Mouse (Mus musculus) liver, embryonic 13.5 days (tissue): ENCODE data around the gene Sult2a7. TPM values are rescaled to one million over a fixed set of nuclear protein-coding genes. Genes with fewer than 3 reads are reported as not detected.

ENCODE experiments used
- ATAC-seq: fragments of 200-750 bp; cut with Nextera tagmentation; 2 replicates; pipeline ENCODE4 v1.8.0; 2017; ENCODE audit warnings: low read depth, mild to moderate bottlenecking, moderate number of reproducible peaks, moderate library complexity
- DNase-seq: peaks from one replicate; pipeline ENCODE4 v3.0.0; 2022
- H3K27ac ChIP-seq: fragments of 300-500 bp; sonication (generic); 2 replicates; pipeline ENCODE4 v1.5.1; 2015; ENCODE audit warnings: moderate library complexity, mild to moderate bottlenecking, inconsistent platforms
- H3K27me3 ChIP-seq: fragments of 300-500 bp; sonication (generic); 2 replicates; pipeline ENCODE4 v1.6.1; 2015; ENCODE audit warnings: mild to moderate bottlenecking, inconsistent platforms
- H3K36me3 ChIP-seq: fragments of 300-500 bp; sonication (generic); 2 replicates; pipeline ENCODE4 v1.6.1; 2015; ENCODE audit warnings: mild to moderate bottlenecking, inconsistent platforms
- H3K4me1 ChIP-seq: fragments of 300-500 bp; sonication (generic); replicated peaks from 2 replicates; pipeline ENCODE4 v1.6.1; 2015; ENCODE audit warnings: inconsistent platforms
- H3K4me2 ChIP-seq: fragments of 300-500 bp; sonication (generic); 2 replicates; pipeline ENCODE4 v1.6.1; 2015; ENCODE audit warnings: inconsistent platforms, mild to moderate bottlenecking, moderate library complexity
- H3K4me3 ChIP-seq: fragments of 300-500 bp; sonication (generic); replicated peaks from 2 replicates; pipeline ENCODE4 v1.5.1; 2015; ENCODE audit warnings: mild to moderate bottlenecking, inconsistent platforms
- H3K9ac ChIP-seq: fragments of 300-500 bp; sonication (generic); 2 replicates; pipeline ENCODE4 v1.6.1; 2015; ENCODE audit warnings: mild to moderate bottlenecking, inconsistent platforms
- H3K9me3 ChIP-seq: fragments of 300-500 bp; sonication (generic); replicated peaks from 2 replicates; pipeline ENCODE4 v1.6.1; 2016; ENCODE audit warnings: inconsistent platforms
- WGBS: fragments of 180-500 bp; shearing (Covaris S2); methylation state at CpG from one replicate; pipeline ENCODE4 v1.1.7; 2015; ENCODE audit not compliant: insufficient replicate concordance; 5-methylcytosine and 5-hydroxymethylcytosine counted together
- polyA plus RNA-seq: library from polyadenylated mRNA; unstranded; fragments of >200 nt; fragmentation: Nextera tagmentation; extraction: Ambion mirVana; gene quantifications from 2 replicates; pipeline ENCODE4 v1.2.1, GENCODE M21; 2015

Sult2a7 gene
- not detected in 2 replicates for polyA plus RNA-seq

DNA sequence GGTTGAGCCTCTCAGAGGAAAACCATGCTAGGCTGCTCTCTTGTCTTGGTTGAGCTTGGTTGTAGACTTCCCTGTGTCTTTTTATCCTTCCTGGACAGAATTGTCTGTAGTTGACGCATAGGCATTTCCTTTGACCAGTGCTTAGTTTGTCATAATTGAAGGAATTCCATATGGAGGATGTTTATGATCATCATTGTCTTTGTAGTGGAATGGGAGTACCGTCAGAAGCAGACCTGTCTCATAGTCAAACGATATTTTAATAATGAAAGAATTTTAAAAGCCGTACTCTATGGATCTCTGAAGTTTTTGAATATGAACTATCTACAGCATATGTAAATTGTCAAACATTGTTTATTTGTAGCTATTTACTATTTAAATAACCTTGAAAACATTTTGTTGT lies at the start of gene Sult2a7:
Gene Sult2a7 (minus strand): TSS at position 101 of the 400 bp plus-strand sequence.
- ATAC-seq (no peak), DNase-seq (no peak)
- H3K27me3 ChIP-seq = no peaks in the 10 kb centered on the region
- H3K4me2 ChIP-seq = no peak within 1 kb of the TSS
- H3K4me1 ChIP-seq = no peaks in the 10 kb centered on the region
- 75% methylated on average over 4 of the region's 4 CpGs for WGBS
- no peak within 1 kb of the TSS for H3K27ac ChIP-seq
- H3K9me3 ChIP-seq = no peaks in the 10 kb centered on the region
- no peak within 1 kb of the TSS for H3K9ac ChIP-seq
- no peaks in the 10 kb centered on the region for H3K36me3 ChIP-seq
- no peak within 1 kb of the TSS for H3K4me3 ChIP-seq

DNA sequence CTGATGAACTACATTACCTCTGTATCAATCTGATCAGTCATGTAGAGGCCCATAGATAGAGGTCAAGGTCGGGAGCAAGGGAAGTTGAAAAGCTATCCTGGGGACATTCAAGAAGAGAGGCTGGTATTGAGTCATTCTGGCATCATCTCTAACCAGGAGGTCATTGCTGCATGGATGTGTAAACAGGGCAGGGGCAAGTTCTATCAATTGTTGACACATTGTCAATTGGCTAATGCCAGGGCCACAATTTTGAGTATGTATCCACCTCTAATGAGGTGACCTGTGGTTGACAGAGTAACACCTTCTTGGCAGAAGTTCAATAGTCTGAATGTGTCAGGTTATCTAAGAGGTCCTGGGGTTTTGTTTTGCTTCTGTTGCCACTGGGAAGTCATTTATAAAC lies 31.2 kb upstream of the Sult2a7 start:
- Histone ChIP-seq H3K4me1 (no peaks in the 10 kb centered on the region), H3K9me3 (no peaks in the 10 kb centered on the region), H3K4me2 (no peak overlapping the region), H3K27me3 (no peaks in the 10 kb centered on the region), H3K9ac (no peak overlapping the region), H3K36me3 (no peaks in the 10 kb centered on the region), H3K4me3 (no peak overlapping the region), H3K27ac (no peak overlapping the region)
- 29% methylated on average over 1 of the region's 1 CpGs for WGBS
- ATAC-seq = peak; percentile 87
- DNase-seq = no peak

DNA sequence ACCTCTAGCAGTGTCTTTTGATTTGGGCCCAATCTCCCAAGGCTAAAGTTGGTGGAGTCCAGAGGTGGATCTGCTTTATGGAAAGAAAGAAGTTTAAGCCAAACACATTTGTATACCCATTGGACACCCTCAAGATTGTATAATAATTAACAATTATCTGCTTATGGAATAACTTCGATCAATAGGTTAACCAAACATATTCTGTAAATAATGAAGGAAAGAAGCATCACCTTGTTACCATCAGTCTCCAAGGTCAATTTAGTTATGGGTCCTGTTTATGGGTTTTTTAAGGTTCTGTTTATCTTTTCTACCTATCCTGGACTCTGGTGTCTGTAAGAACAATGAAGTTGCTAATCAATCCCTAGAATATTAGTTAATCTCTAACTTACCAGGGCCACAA lies 28.6 kb upstream of the Sult2a7 start:
- Histone ChIP-seq H3K36me3 (no peaks in the 10 kb centered on the region), H3K9me3 (no peaks in the 10 kb centered on the region), H3K27ac (no peak overlapping the region), H3K4me1 (no peaks in the 10 kb centered on the region), H3K9ac (no peak overlapping the region), H3K27me3 (no peaks in the 10 kb centered on the region), H3K4me2 (no peak overlapping the region), H3K4me3 (no peak overlapping the region)
- 58% methylated on average over 1 of the region's 1 CpGs for WGBS
- DNase-seq (no peak), ATAC-seq (no peak)

DNA sequence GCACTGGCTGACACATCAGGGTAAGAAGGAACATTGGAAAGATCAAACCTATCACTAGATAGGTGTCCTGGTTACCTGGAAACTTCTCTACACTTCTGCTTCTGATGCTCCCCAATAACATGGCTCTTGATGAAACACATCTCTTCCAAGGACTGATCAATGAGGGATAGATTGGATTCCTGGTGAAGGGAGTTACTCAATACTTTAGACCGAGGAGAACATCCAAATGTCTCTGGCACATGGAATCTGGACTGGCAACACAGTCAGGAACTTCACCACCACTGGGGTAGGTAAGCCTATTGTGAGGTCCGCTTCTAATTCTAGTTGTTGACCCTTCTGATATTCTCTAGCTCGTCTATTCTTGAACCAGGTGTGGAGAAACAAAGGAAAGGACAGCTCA lies 24.3 kb upstream of the Sult2a7 start:
- Histone ChIP-seq H3K36me3 (no peaks in the 10 kb centered on the region), H3K27ac (no peak overlapping the region), H3K9me3 (0 out of 2 replicates have a peak, but pooled peaks cover 4% of the 10 kb centered on the region), H3K4me3 (no peak overlapping the region), H3K27me3 (no peaks in the 10 kb centered on the region), H3K9ac (no peak overlapping the region), H3K4me1 (no peaks in the 10 kb centered on the region), H3K4me2 (no peak overlapping the region)
- 42% methylated on average over 3 of the region's 3 CpGs for WGBS
- ATAC-seq = no peak
- no peak for DNase-seq

DNA sequence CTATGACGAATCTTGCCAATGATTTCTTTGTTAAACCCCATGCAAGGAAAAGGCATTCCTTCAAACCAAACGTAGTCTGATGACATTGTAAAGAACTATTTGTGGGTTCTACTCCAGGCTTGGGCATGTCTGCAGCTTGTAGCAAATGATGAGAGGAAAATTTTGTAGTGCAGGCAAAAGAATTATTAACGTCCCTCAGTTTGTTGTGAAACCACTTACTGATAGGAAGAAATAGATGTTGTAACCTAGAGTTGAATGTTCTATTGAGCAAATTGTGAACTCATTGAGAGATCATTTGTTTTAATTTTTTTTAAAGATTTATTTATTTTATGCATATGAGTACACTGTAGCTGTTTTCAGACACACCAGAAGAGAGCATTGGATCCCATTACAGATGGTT lies 1.1 kb downstream of the Sult2a7 start:
- Histone ChIP-seq H3K4me1 (no peaks in the 10 kb centered on the region), H3K9ac (no peak overlapping the region), H3K4me3 (no peak overlapping the region), H3K27me3 (no peaks in the 10 kb centered on the region), H3K27ac (no peak overlapping the region), H3K9me3 (no peaks in the 10 kb centered on the region), H3K36me3 (no peaks in the 10 kb centered on the region), H3K4me2 (no peak overlapping the region)
- WGBS = 50% methylated on average over 3 of the region's 3 CpGs
- DNase-seq = no peak
- no peak for ATAC-seq

DNA sequence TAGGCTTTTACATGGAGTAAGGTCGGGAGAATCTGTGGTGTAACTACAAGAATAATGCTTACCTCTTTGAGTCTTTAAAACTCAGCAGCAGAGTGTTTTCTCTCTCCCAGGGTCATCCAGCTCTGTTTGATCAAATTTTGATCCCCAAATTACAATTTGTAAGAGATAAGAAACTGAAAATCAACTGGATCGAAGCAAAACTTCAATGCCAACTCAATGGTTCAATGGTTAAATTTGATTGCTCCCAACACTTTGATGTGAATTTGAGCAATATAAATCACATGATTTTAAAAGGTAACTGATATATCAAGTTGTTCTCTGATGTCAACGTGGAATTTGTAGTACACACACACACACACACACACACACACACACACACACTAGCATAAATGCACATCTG lies 47.5 kb downstream of the Sult2a7 start, which contains the start of gene Sult2a8:
Gene Sult2a8 (minus strand): TSS at position 236 of the 400 bp plus-strand sequence.
- 41% methylated on average over 3 of the region's 3 CpGs for WGBS

DNA sequence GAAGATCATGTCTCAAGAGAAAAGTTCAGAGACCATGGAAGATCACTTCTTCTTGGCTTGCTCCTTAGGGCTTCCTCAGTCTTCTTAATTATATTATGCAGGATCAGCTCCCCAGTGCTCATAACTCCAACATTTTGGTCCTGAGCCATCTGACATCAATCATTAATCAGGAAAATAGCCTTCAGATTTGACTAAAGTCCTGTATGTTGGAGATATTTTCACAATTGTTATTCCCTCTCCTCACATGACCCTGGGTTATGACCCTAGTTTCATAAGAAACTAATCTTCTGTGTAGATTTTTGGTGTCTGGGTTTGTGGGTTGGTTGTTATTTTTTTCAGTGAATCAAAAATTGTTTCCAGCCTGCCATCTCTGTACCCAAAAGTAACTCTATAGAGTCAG lies 54.4 kb downstream of the Sult2a7 start:
- H3K4me1 ChIP-seq = no peaks in the 10 kb centered on the region
- H3K4me2 ChIP-seq = no peak overlapping the region
- no peaks in the 10 kb centered on the region for H3K27me3 ChIP-seq
- no peak overlapping the region for H3K4me3 ChIP-seq
- H3K9me3 ChIP-seq = no peaks in the 10 kb centered on the region
- no peaks in the 10 kb centered on the region for H3K36me3 ChIP-seq
- no peak for ATAC-seq
- H3K9ac ChIP-seq = no peak overlapping the region
- no peak for DNase-seq
- peak overlapping the region; percentile 47; the same call in 1 of the 2 replicates for H3K27ac ChIP-seq

More for the DNA sequence above, 47.5 kb downstream of the Sult2a7 start, which contains the start of gene Sult2a8:
- no peaks in the 10 kb centered on the region for H3K4me1 ChIP-seq
- DNase-seq (no peak), ATAC-seq (no peak)
- H3K4me2 ChIP-seq = no peak within 1 kb of the TSS
- no peak within 1 kb of the TSS for H3K4me3 ChIP-seq
- H3K9ac ChIP-seq = no peak within 1 kb of the TSS
- H3K36me3 ChIP-seq = no peaks in the 10 kb centered on the region
- no peak within 1 kb of the TSS for H3K27ac ChIP-seq
- no peaks in the 10 kb centered on the region for H3K9me3 ChIP-seq
- H3K27me3 ChIP-seq = no peaks in the 10 kb centered on the region

DNA sequence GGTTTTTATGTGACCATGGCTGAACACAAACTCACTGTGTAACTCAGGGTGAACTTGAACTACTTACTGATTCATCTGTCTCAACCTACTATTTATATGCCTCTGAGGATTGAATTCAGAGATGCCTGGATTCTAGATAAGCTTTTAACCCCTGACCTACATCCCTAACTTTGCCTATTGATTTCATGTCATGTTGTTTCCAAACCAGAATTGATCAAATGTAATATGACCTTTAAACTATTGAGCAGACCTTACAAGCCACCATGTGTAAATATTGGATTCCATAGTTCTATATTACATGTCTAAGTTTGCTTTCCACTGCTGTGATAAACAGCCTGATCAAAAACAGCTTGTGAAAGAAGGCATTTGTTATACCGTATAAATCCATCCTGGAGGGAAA lies 55.5 kb downstream of the Sult2a7 start:
- Histone ChIP-seq H3K27ac (no peak overlapping the region), H3K9ac (no peak overlapping the region), H3K9me3 (no peaks in the 10 kb centered on the region), H3K4me2 (no peak overlapping the region), H3K36me3 (no peaks in the 10 kb centered on the region), H3K4me1 (no peaks in the 10 kb centered on the region), H3K4me3 (no peak overlapping the region), H3K27me3 (no peaks in the 10 kb centered on the region)
- WGBS = 41% methylated on average over 1 of the region's 1 CpGs
- ATAC-seq (peak; percentile 81), DNase-seq (no peak)

DNA sequence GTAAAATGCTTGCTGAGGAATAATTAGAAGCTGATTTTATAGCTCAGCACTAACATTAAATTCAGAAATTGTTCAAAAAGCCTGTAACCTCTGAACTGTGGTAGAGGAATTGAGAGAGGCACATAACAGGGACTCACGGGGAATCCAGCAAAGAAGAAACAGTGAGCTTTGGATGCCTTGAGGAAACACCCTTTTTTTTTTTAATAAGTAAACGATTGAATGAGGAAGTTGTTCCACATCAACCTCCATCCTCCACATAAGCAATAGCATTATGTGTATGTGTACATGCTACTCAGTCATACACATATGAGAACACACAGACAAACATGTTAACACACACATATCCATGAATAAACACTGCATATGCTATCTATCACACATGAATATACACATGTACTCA lies 56.0 kb downstream of the Sult2a7 start:
- DNase-seq (no peak), ATAC-seq (peak; percentile 36)
- H3K9me3 ChIP-seq = no peaks in the 10 kb centered on the region
- H3K36me3 ChIP-seq = no peaks in the 10 kb centered on the region
- no peak overlapping the region for H3K9ac ChIP-seq
- H3K27me3 ChIP-seq = no peaks in the 10 kb centered on the region
- no peak overlapping the region for H3K4me3 ChIP-seq
- no peaks in the 10 kb centered on the region for H3K4me1 ChIP-seq
- 35% methylated on average over 2 of the region's 2 CpGs for WGBS
- no peak overlapping the region for H3K27ac ChIP-seq
- no peak overlapping the region for H3K4me2 ChIP-seq

Other genes starting within 250 kb of the Sult2a7 start
- not detected in 2 replicates for gene Sult2a6, start 239.4 kb downstream of the Sult2a7 start, polyA plus RNA-seq
- gene Obox8, start 160.7 kb downstream of the Sult2a7 start, polyA plus RNA-seq = not detected in 2 replicates
- gene Sult2a8, start 47.5 kb downstream of the Sult2a7 start, polyA plus RNA-seq = 3.7 and 5.1 TPM in 2 replicates
- gene Vmn1r90, start 69.3 kb upstream of the Sult2a7 start, polyA plus RNA-seq = 0.03 TPM in 1 of 2 replicates, not detected in the other
- not detected in 2 replicates for gene Obox7, start 165.3 kb upstream of the Sult2a7 start, polyA plus RNA-seq